Mouse (Mus musculus): ENCODE data around the gene Kat14.
"Not testable (repeated sequence)": the region's sequence is repeated elsewhere in the genome, so short reads cannot be mapped to it uniquely, and the experiment has no call there.

The Kat14 gene

GRCm38 (mm10) chr2:144368400-144369019 is at the start of gene Kat14, which contains the start of gene Pet117:
Gene Kat14 (plus strand): TSS chr2:144368983.
Gene Pet117 (plus strand): TSS chr2:144368996.
- DNase-seq = peak; percentile 96

- DNase-seq = no peak
Measured at GRCm38 (mm10) chr2:144324218-144324617, 44.6 kb upstream of the Kat14 start.

DNA sequence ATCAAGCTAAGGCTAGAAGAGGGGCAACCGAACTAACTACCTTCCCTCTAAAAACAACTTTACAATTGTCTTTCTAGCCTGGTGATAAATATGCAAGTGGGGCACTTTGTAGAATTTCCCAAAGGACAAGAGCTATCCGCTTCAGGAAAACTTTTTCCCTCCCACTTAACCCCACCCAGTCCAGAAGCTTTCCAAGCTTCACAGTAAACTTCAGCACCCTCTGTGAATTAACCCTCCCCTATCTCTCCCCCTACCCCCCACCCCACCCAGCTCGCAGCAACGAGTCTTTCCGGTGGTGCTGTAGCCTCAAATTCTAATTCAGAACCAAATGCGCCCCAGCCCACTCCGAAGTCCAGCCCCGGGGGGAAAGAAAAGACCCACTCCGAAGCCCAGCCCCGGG is 39.3 kb upstream of the Kat14 start:
- no peak for DNase-seq

GRCm38 (mm10) chr2:144329937-144330336 is 38.8 kb upstream of the Kat14 start:
- DNase-seq = no peak

DNA sequence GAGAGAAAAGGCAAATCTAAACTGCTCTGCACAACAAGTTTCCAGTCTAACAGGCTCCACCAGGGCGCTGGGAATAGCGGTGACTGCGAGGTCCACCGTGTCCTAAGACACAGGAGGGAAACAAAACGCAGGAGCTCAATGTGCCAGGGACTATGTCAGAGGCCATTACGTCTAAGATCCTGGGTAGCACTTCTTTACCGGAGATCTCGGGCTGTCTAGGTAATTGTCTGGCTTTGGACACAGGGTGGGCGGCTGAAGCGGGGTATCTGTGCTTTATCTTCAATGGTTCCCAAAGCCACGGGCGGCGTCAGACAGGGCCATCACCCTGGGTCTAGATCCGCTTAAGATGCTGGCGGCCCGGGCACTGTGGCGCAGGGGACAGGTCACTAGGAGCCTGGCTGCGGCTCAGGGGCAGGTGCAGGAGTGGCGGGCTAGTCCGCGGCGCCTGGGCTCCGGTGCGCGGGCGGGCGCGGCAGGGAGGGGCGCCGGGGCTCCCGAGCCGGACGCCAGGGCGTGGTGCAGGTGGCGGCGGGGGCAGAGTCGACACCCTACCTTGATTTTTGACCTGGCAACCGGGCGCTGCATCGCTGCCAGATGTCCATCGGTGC is 38.3 kb upstream of the Kat14 start:
- DNase-seq = peak; percentile 9

- DNase-seq = peak; percentile 8
Measured at GRCm38 (mm10) chr2:144330960-144331371, 37.8 kb upstream of the Kat14 start.

DNA sequence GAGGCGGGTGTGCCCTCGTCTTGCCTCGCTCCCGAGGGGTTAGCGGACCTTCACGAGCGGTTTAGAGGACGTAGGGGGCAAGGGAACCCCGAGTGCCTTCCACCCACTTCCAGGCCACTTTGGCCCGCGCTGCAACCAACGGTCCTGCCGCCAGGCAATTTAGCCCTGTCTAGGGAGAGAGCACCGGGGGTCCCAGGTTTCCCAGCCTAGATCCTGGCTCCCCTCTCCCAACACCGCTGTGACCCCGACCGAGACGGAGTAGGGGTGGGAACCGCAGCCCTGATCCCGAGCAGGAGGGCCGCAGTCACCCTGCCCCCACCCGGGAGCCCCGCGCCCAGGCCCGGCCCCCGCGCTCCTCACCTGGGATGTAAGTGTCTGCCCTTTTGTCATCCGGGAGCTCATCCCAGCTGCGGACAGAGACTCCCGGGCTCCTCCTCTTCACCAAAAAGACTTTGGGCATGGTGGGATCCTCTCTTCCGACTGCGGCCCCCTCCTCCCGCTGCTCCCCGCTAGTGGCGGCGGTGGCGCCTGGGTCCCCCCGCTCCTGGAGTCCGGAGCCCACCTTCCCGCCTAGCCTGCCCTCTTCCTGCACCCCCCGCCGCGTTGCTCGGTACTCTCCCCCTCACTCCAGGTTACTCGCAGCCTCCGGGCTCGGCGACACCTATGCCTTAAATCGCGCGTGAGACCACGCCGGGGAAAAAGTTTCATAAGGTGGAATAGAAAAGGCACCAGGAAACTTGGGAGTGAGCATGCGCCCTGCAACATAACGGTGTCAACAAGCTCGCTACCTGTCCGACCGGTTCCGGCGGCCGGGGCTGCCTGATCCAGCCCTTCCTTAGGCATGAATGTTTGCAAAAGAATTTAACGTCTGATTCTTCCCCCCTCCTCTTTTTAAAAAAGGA is 37.1 kb upstream of the Kat14 start, which contains the start of gene Ovol2:
Gene Ovol2, minus strand, starts transcription at position 746 of the 902 bp plus-strand sequence.
- no peak for DNase-seq

DNA sequence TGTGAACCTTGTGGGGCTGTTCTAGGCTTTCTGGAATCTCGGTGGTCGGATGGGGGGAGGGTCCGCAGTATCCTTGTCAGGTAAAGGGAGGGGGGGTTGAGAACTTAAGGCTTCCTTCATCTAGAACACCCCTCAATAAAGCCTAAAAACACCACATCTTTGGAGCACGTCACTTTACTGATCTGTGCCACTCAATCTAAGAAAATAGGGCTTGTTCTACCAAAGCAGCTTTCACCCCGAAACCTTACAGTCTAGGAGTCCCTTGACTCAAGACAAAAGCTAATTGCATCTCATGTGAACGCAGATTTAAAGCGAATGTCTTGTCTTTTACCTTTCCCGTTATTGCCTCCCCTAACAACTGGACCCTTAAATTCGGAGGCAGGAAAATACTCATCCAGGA is 36.3 kb upstream of the Kat14 start:
- no peak for DNase-seq

GRCm38 (mm10) chr2:144333138-144333842 is 35.5 kb upstream of the Kat14 start:
- no peak for DNase-seq

GRCm38 (mm10) chr2:144337230-144337629 is 31.6 kb upstream of the Kat14 start:
- no peak for DNase-seq

GRCm38 (mm10) chr2:144337701-144338100 is 31.1 kb upstream of the Kat14 start:
- no peak for DNase-seq

DNA sequence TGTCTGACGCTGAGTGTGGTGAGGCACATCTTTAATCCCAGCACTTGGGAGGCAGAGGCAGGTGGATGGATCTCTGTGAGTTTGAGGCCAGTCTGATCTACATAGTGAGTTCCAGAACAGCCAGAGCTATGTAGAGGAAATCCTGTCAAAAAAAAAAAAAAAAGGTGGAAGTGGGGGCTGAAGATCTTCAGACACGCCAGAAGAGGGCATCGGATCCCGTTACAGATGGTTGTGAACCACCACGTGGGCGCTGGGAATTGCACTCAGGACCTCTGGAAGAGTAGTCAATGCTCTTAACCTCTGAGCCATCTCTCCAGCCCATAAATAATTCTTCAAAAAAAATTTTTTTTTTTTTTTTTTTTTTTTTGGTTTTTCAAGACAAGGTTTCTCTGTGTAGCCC is 30.6 kb upstream of the Kat14 start:
- DNase-seq = not testable (repeated sequence)

GRCm38 (mm10) chr2:144343158-144343557 is 25.6 kb upstream of the Kat14 start:
- DNase-seq = no peak

GRCm38 (mm10) chr2:144348525-144348924 is 20.3 kb upstream of the Kat14 start:
- peak; percentile 16 for DNase-seq

DNA sequence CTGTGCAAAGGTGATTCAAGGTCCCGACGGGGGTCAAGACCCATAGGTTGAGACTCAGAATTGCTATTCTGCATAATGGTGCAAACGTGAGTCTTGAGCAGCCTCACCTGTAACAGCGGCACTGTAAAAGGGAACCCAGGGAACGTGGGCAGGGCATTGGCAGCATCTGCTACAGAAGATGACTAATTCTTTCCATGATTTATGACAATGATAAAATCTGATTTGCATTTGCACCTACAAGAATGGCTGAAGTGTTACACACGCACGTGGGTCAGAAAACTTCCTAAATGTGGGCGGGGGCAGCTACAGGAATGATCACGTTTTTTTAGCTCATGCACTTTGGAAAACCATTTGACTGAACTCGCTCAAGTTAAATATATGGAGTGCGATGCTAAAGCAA is 15.9 kb upstream of the Kat14 start:
- no peak for DNase-seq

- DNase-seq = peak; percentile 86
Measured at GRCm38 (mm10) chr2:144369020-144369421, 238 bp downstream of the Kat14 start.

GRCm38 (mm10) chr2:144369511-144369910 is 728 bp downstream of the Kat14 start:
- no peak for DNase-seq

GRCm38 (mm10) chr2:144371566-144371965 is 2.8 kb downstream of the Kat14 start:
- DNase-seq = no peak

GRCm38 (mm10) chr2:144373063-144373462 is 4.3 kb downstream of the Kat14 start:
- no peak for DNase-seq

- DNase-seq = no peak
Measured at GRCm38 (mm10) chr2:144375063-144375703, 6.4 kb downstream of the Kat14 start.

- DNase-seq = no peak
Measured at GRCm38 (mm10) chr2:144381293-144381692, 12.5 kb downstream of the Kat14 start.

DNA sequence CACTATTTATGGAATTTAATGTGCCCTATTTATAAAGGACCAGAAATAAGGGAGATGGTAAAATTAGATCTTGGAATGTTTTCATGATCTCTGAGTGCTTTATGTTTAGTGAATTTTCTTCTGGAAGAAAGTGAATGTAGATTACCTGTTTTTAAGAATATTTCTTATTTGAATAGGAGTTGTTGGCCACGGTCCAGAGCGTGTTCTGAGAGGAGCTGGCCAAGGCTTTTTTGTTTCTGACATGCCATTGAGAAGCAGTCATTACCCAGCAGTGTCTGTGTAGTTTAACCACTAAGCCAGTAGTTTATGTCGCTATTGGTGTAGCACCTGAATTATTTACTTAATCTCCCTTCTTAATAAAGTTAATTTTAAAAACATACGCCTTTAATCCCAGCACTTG is 13.0 kb downstream of the Kat14 start:
- DNase-seq = no peak

Data from thymus, postnatal 14 days (tissue).